Mouse (Mus musculus): Measurements from ENCODE around the gene Tmem109. TPM values are rescaled to one million over a fixed set of nuclear protein-coding genes. Genes with fewer than 3 reads are reported as not detected.

The Tmem109 gene
- polyA plus RNA-seq, 1 experiment = 71.8 TPM

- WGBS = 93% methylated on average over 3 of the region's 3 CpGs
- H3K27me3 ChIP-seq (ENCODE audit: control insufficient read depth, insufficient read depth, low read length) = no peaks in the 10 kb centered on the region
- no peak overlapping the region for H3K27ac ChIP-seq (ENCODE audit: control insufficient read depth, insufficient read depth, low read length)
- no peaks in the 10 kb centered on the region for H3K36me3 ChIP-seq (ENCODE audit: control insufficient read depth, insufficient read depth, low read length)
- H3K4me3 ChIP-seq (ENCODE audit: control insufficient read depth, insufficient read depth, low read length) = no peak overlapping the region
- no peak for TF ChIP-seq POLR2A (IDR thresholded peaks at IDR 0.05; ENCODE audit: control insufficient read depth, extremely low read depth, insufficient read depth, low read length, poor library complexity)
- no peak for TF ChIP-seq CTCF (IDR thresholded peaks at IDR 0.05; ENCODE audit: borderline replicate concordance, control insufficient read depth, extremely low read depth, insufficient read depth, low read length, poor library complexity)
- no peak for DNase-seq
- no peaks in the 10 kb centered on the region for H3K4me1 ChIP-seq (replicated peaks; ENCODE audit: control insufficient read depth, insufficient read depth, low read length)
Observed at GRCm38 (mm10) chr19:10855422-10855821, 26.4 kb downstream of the Tmem109 start.

- no peaks in the 10 kb centered on the region for H3K27me3 ChIP-seq (ENCODE audit: control insufficient read depth, insufficient read depth, low read length)
- DNase-seq = no peak
- TF ChIP-seq POLR2A (IDR thresholded peaks at IDR 0.05; ENCODE audit: control insufficient read depth, extremely low read depth, insufficient read depth, low read length, poor library complexity) (no peak), CTCF (IDR thresholded peaks at IDR 0.05; ENCODE audit: borderline replicate concordance, control insufficient read depth, extremely low read depth, insufficient read depth, low read length, poor library complexity) (no peak)
- H3K4me1 ChIP-seq (replicated peaks; ENCODE audit: control insufficient read depth, insufficient read depth, low read length) = peaks cover 8% of the 10 kb centered on the region
- H3K27ac ChIP-seq (ENCODE audit: control insufficient read depth, insufficient read depth, low read length) = no peak overlapping the region
- no peaks in the 10 kb centered on the region for H3K36me3 ChIP-seq (ENCODE audit: control insufficient read depth, insufficient read depth, low read length)
- H3K4me3 ChIP-seq (ENCODE audit: control insufficient read depth, insufficient read depth, low read length) = no peak overlapping the region
- WGBS = 85% methylated on average over 3 of the region's 3 CpGs
Observed at GRCm38 (mm10) chr19:10847311-10848087, 34.3 kb downstream of the Tmem109 start.

GRCm38 (mm10) chr19:10846150-10846549 lies 35.7 kb downstream of the Tmem109 start:
- Histone ChIP-seq H3K4me1 (replicated peaks; ENCODE audit: control insufficient read depth, insufficient read depth, low read length) (peaks cover 16% of the 10 kb centered on the region), H3K4me3 (ENCODE audit: control insufficient read depth, insufficient read depth, low read length) (no peak overlapping the region), H3K27ac (ENCODE audit: control insufficient read depth, insufficient read depth, low read length) (no peak overlapping the region), H3K27me3 (ENCODE audit: control insufficient read depth, insufficient read depth, low read length) (no peaks in the 10 kb centered on the region), H3K36me3 (ENCODE audit: control insufficient read depth, insufficient read depth, low read length) (no peaks in the 10 kb centered on the region)
- WGBS = 97% methylated on average over 7 of the region's 7 CpGs
- TF ChIP-seq CTCF (IDR thresholded peaks at IDR 0.05; ENCODE audit: borderline replicate concordance, control insufficient read depth, extremely low read depth, insufficient read depth, low read length, poor library complexity) (no peak), POLR2A (IDR thresholded peaks at IDR 0.05; ENCODE audit: control insufficient read depth, extremely low read depth, insufficient read depth, low read length, poor library complexity) (no peak)
- no peak for DNase-seq

- H3K27me3 ChIP-seq (ENCODE audit: control insufficient read depth, insufficient read depth, low read length) = no peaks in the 10 kb centered on the region
- no peak overlapping the region for H3K27ac ChIP-seq (ENCODE audit: control insufficient read depth, insufficient read depth, low read length)
- TF ChIP-seq POLR2A (IDR thresholded peaks at IDR 0.05; ENCODE audit: control insufficient read depth, extremely low read depth, insufficient read depth, low read length, poor library complexity) = no peak
- TF ChIP-seq CTCF (IDR thresholded peaks at IDR 0.05; ENCODE audit: borderline replicate concordance, control insufficient read depth, extremely low read depth, insufficient read depth, low read length, poor library complexity) = no peak
- DNase-seq = no peak
- H3K36me3 ChIP-seq (ENCODE audit: control insufficient read depth, insufficient read depth, low read length) = no peaks in the 10 kb centered on the region
- H3K4me1 ChIP-seq (replicated peaks; ENCODE audit: control insufficient read depth, insufficient read depth, low read length) = peaks cover 16% of the 10 kb centered on the region
- WGBS = 89% methylated on average over 3 of the region's 3 CpGs
- H3K4me3 ChIP-seq (ENCODE audit: control insufficient read depth, insufficient read depth, low read length) = no peak overlapping the region
Observed at GRCm38 (mm10) chr19:10845454-10845853, 36.3 kb downstream of the Tmem109 start.

- TF ChIP-seq POLR2A (IDR thresholded peaks at IDR 0.05; ENCODE audit: control insufficient read depth, extremely low read depth, insufficient read depth, low read length, poor library complexity) = no peak
- TF ChIP-seq CTCF (IDR thresholded peaks at IDR 0.05; ENCODE audit: borderline replicate concordance, control insufficient read depth, extremely low read depth, insufficient read depth, low read length, poor library complexity) = no peak
- H3K4me3 ChIP-seq (ENCODE audit: control insufficient read depth, insufficient read depth, low read length) = no peak overlapping the region
- DNase-seq = no peak
- H3K4me1 ChIP-seq (replicated peaks; ENCODE audit: control insufficient read depth, insufficient read depth, low read length) = peaks cover 19% of the 10 kb centered on the region
- WGBS = 95% methylated on average over 5 of the region's 5 CpGs
- no peaks in the 10 kb centered on the region for H3K27me3 ChIP-seq (ENCODE audit: control insufficient read depth, insufficient read depth, low read length)
- H3K27ac ChIP-seq (ENCODE audit: control insufficient read depth, insufficient read depth, low read length) = no peak overlapping the region
- no peaks in the 10 kb centered on the region for H3K36me3 ChIP-seq (ENCODE audit: control insufficient read depth, insufficient read depth, low read length)
Observed at GRCm38 (mm10) chr19:10844206-10844605, 37.6 kb downstream of the Tmem109 start.

- peak overlapping the region; percentile 22 for H3K4me3 ChIP-seq (ENCODE audit: control insufficient read depth, insufficient read depth, low read length)
- H3K36me3 ChIP-seq (ENCODE audit: control insufficient read depth, insufficient read depth, low read length) = no peaks in the 10 kb centered on the region
- peaks cover 22% of the 10 kb centered on the region for H3K4me1 ChIP-seq (replicated peaks; ENCODE audit: control insufficient read depth, insufficient read depth, low read length)
- 46% methylated on average over 24 of the region's 24 CpGs for WGBS
- H3K27ac ChIP-seq (ENCODE audit: control insufficient read depth, insufficient read depth, low read length) = no peak overlapping the region
- H3K27me3 ChIP-seq (ENCODE audit: control insufficient read depth, insufficient read depth, low read length) = no peaks in the 10 kb centered on the region
- TF ChIP-seq POLR2A (IDR thresholded peaks at IDR 0.05; ENCODE audit: control insufficient read depth, extremely low read depth, insufficient read depth, low read length, poor library complexity) (no peak), CTCF (IDR thresholded peaks at IDR 0.05; ENCODE audit: borderline replicate concordance, control insufficient read depth, extremely low read depth, insufficient read depth, low read length, poor library complexity) (no peak)
- DNase-seq = no peak
Observed at GRCm38 (mm10) chr19:10842914-10843313, 38.9 kb downstream of the Tmem109 start.
